Mouse (Mus musculus) macrophage (primary cell): Measurements from ENCODE around the gene Shcbp1l. TPM values are rescaled to one million over a fixed set of nuclear protein-coding genes. Genes with fewer than 3 reads are reported as not detected.

ENCODE experiments used
- H3K27ac ChIP-seq: fragments of 350-480 bp; formaldehyde crosslinking; 2 replicates; pipeline ENCODE4 v1.9.0; 2021
- H3K36me3 ChIP-seq: fragments of 350-480 bp; formaldehyde crosslinking; 2 replicates; pipeline ENCODE4 v1.9.0; 2021; ENCODE audit errors: inconsistent target
- H3K4me3 ChIP-seq: fragments of 350-480 bp; formaldehyde crosslinking; 2 replicates; pipeline ENCODE4 v1.9.0; 2021; ENCODE audit errors: inconsistent target
- H3K79me2 ChIP-seq: fragments of 350-480 bp; formaldehyde crosslinking; 2 replicates; pipeline ENCODE4 v1.9.0; 2021; ENCODE audit errors: inconsistent target
- WGBS: methylation state at CpG from one replicate; pipeline ENCODE4 v1.1.7; 2026; ENCODE audit warnings: inconsistent platforms; ENCODE audit not compliant: missing documents; 5-methylcytosine and 5-hydroxymethylcytosine counted together
- polyA plus RNA-seq: library from polyadenylated mRNA; stranded (reverse); fragments of 250-400 nt; gene quantifications from 3 replicates; pipeline ENCODE4 v1.2.4, GENCODE M21; 2018; ENCODE audit warnings: inconsistent platforms

Shcbp1l gene
- polyA plus RNA-seq, 1 experiment from 2014 or later: 0.63 TPM

DNA sequence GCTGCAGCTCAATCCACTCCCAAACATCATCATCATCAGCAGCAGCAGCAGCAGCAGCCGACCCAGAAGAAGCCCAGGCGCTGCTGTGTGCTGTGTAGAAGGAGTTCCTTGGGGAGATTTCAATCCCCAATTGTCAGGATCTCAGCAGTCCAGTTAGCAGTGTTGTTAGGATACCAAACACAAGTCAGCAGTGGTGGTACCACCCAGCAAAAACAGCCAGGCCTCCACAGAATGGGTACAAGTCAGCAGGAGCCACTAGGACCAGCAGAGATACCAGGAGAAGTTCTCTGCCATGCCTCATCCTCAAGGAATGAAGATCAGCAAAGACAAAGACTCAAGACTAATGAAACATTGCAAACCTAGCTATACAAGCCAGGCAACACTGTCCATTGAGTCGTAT is 16.7 kb downstream of the Shcbp1l start:
- no peaks in the 10 kb centered on the region for H3K36me3 ChIP-seq
- no peak overlapping the region for H3K4me3 ChIP-seq
- WGBS: 100% methylated on average over 3 of the region's 3 CpGs
- H3K27ac ChIP-seq: no peak overlapping the region
- no peaks in the 10 kb centered on the region for H3K79me2 ChIP-seq

DNA sequence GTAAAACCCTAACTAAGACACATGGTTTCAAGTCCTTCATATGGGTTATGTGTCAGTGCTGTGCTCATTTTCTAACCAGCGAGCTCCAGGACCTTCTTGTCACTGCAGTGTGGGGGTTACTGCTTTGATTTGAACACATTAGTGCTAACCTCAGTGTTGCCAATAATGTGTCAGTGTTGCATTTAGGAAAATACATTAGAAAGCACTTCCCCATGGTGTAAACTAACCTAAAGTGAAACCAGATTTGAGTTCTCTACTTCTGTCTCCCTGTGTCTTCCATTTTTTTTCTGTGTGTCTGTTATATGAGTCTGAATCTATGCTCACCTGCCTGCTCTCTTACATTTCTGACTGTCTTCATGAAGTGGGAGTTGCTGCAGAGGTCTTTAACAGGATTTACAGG is 18.1 kb downstream of the Shcbp1l start:
- H3K27ac ChIP-seq: no peak overlapping the region
- H3K79me2 ChIP-seq: no peaks in the 10 kb centered on the region
- H3K36me3 ChIP-seq: no peaks in the 10 kb centered on the region
- H3K4me3 ChIP-seq: no peak overlapping the region
- 100% methylated on average over 1 of the region's 1 CpGs for WGBS

DNA sequence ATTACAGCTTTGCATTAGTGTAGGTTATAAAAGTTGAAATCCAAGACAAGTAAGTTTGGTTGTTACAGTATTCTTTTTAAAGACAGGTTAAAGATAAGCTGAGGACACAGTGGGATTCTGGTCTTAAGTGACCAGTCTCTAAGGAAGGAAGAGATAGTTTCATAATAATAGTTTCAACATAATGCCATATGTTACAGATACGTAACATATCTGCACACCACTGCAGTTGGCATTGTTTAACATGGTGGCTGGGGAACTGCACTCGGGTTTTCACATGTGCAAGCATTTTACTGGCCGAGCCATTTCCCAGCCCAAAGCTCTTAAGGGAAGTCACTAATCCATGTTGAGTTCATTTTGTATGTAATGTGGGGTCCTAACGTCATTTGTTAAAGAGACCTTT is 18.7 kb downstream of the Shcbp1l start:
- WGBS: 69% methylated on average over 4 of the region's 4 CpGs

DNA sequence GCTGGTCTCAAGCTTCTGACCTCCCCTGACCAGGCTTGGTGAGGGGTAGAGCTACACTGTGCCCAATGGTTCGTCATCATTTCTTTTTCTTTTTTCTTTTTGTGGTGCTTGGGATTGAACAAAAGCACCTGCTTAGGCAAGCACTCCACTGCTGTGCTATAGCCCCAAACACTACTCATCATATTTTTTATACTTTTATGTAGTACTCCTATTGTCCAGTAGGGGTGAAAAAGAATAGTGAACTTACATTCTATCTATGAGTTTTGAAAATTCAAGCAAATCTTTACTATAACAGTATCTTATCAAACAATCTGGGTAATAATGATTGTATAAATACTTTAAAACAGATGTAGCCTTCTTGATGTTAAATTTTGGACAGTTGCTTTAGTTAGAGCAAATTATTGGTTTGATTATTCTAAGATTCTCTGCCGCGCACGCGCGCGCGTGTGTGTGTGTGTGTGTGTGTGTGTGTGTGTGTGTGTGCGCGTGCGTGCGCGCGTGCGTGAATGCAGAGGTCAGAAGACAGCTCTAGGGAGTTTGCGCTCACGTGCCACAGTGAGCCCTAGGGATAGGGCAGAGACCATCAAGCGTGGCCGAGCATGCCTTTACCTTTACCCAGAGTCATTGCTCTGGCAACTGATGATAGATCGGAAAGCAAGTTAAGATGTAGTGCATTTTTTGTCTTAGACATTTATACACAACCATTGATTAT is 21.3 kb downstream of the Shcbp1l start:
- no peaks in the 10 kb centered on the region for H3K36me3 ChIP-seq
- 99% methylated on average over 17 of the region's 20 CpGs for WGBS

More for the DNA sequence above, 18.7 kb downstream of the Shcbp1l start:
- no peak overlapping the region for H3K4me3 ChIP-seq
- H3K79me2 ChIP-seq: no peaks in the 10 kb centered on the region
- H3K36me3 ChIP-seq: no peaks in the 10 kb centered on the region
- no peak overlapping the region for H3K27ac ChIP-seq

DNA sequence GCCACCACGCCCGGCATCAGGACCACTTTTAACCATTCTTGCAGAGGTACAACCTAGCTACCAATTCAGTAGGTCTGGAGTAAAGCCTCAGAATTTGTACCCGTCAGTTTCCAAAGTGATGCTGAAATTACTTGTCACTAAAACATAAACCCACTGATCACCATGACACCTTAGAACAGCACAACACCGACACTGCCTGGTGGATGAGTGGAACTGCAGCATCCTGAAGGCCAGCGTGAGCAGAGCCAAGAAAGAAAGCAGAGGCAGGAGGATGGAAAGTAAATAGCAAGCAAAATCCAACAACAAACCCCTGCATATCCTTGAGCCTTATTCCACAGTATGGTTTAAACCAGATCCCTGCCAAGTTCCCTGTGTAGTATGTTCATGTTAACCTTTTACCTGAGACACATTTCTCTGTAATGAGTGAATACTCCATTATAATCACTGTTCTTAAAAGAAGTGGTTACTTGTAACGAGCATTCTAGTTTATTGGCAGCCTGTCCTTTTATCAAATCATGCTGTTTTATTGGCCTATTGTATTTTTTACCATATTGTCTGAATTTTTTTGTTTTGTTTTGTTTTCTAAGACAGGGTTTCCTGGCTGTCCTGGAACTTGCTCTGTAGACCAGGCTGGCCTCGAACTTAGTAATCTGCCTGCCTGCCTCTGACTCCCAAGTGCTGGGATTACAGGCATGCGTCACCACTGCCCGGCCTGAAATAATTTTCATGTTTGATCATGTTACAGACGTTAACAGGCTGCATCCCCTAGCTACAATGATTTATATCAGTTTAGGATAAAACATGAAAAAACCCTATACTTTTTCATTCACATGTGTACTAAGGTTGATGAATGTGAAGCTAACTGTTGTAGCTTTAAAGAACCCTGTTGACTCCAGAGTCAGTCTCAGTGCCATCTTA is 26.5 kb downstream of the Shcbp1l start:
- 83% methylated on average over 9 of the region's 10 CpGs for WGBS
- Histone ChIP-seq H3K27ac (no peak overlapping the region), H3K79me2 (no peaks in the 10 kb centered on the region), H3K4me3 (no peak overlapping the region), H3K36me3 (peaks cover 19% of the 10 kb centered on the region)

More for the DNA sequence above, 21.3 kb downstream of the Shcbp1l start:
- no peak overlapping the region for H3K27ac ChIP-seq
- H3K79me2 ChIP-seq: no peaks in the 10 kb centered on the region
- no peak overlapping the region for H3K4me3 ChIP-seq

DNA sequence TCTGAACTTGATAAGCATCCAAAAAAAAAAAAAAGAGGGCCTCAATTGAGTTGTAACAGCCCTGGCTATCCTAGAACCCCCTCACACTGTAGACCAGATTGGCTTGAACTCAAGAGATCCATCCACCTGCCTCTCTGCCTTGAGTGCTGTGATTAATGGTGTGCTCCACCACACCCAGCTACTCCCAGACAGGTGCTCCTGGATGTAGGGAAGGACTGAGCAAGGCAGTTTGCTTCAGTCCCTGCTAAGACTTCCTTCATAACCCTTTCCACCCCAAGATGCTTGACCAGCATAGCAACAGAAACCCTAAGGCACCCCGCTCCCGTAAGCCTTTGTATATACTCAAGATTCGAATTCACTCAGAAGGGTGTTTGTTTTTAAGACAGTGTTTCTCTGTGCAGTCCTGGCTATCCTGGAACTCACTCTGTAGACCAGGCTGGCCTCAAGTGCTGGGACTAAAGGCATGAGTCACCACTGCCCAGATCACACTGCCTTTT is 28.2 kb downstream of the Shcbp1l start:
- 100% methylated on average over 3 of the region's 3 CpGs for WGBS
- Histone ChIP-seq H3K27ac (no peak overlapping the region), H3K4me3 (no peak overlapping the region), H3K79me2 (no peaks in the 10 kb centered on the region), H3K36me3 (peaks cover 35% of the 10 kb centered on the region)

DNA sequence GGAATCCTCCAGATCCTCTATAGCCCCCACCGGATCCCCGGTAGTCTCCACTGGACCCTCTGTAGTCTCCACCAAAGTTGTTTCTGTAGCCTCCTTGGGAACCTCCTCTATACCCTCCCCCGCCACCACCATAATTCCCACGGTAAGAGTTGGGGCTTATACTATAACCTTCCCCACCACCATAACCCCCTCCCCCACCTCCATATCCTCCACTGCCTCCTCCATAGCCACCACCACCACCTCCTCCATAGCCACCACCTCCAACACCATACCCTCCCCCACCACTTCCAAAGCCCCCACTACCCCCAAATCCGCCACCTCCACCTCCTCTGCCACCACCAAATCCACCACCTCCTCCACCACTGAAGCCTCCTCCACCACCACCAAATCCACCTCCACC is 31.2 kb downstream of the Shcbp1l start:
- peaks cover 64% of the 10 kb centered on the region for H3K36me3 ChIP-seq
- H3K4me3 ChIP-seq: no peak overlapping the region
- 92% methylated on average over 3 of the region's 5 CpGs for WGBS
- H3K79me2 ChIP-seq: peaks cover 23% of the 10 kb centered on the region; the same call in 1 of the 2 replicates
- no peak overlapping the region for H3K27ac ChIP-seq

DNA sequence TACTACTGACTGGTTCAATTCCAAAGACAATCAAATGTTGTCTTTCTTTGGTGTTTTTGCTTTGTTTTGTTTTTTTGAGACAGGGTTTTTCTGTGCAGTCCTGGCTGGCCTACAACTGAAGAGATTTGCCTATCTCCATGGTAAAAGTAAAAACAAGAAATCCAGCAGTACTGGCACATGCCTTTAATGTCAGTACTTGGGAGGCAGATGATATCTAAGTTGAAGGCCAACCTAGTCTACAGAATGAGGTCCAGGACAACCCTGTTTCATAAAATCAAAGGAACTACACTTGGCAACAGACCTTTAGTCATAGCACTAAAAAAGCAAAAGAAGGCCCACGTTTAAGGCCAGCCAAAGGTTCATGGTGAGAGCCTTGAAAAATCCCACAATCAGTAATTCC is 36.8 kb downstream of the Shcbp1l start:
- Histone ChIP-seq H3K4me3 (no peak overlapping the region), H3K27ac (no peak overlapping the region), H3K36me3 (peaks cover 97% of the 10 kb centered on the region), H3K79me2 (peaks cover 79% of the 10 kb centered on the region)
- 75% methylated on average over 1 of the region's 1 CpGs for WGBS

DNA sequence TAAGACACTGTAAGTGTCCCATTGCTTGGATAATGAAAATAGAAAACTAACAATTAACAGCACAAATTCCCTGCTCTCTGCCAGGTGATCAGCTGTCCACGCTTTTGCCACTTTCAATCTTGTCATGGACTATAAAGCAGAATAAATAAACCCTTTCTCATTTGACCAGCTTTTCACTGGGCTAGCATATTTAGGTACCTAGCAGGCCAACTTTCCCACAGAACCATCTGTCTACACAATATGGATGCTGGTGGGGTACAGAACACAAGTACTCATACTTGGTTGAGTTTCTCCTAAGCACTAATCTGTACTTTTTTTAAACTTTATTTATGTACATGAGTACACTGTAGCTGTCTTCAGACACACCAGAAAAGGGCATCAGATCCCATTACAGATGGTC is 54.3 kb downstream of the Shcbp1l start:
- peaks cover 89% of the 10 kb centered on the region for H3K36me3 ChIP-seq
- no peak overlapping the region for H3K27ac ChIP-seq
- 100% methylated on average over 1 of the region's 1 CpGs for WGBS
- no peak overlapping the region for H3K4me3 ChIP-seq
- H3K79me2 ChIP-seq: peaks cover 100% of the 10 kb centered on the region

DNA sequence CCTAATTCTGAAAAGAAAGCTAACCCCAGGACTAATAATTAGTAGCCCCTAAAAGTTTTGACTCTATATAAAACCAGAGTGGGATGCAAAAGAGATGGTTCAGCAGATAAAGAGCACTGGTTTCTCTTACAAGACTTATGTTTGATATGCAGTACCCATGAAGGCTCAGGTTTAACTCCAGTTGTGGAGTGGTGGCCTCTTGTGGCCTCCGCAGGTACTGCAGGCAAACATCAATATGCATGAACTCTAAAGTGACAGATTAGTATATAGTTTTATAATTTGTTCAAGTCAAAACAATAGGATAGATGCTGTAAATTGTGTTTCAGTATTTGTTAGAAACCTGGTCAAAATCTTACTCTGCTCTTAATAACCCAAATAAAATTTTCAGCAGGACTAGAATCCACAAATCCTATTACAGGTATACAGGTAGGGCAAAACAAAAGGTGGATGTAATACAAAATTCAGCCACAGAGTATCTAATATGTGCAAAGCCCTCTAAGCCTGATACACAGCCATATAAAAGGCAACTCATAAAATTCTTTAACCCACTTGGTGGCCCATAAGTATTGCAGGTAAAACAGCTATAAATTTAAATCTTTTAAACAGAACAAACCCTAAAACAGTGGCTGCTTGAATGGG is 55.5 kb downstream of the Shcbp1l start:
- Histone ChIP-seq H3K4me3 (no peak overlapping the region), H3K27ac (no peak overlapping the region), H3K36me3 (peaks cover 77% of the 10 kb centered on the region), H3K79me2 (peaks cover 100% of the 10 kb centered on the region)
- WGBS: 57% methylated on average over 1 of the region's 1 CpGs

DNA sequence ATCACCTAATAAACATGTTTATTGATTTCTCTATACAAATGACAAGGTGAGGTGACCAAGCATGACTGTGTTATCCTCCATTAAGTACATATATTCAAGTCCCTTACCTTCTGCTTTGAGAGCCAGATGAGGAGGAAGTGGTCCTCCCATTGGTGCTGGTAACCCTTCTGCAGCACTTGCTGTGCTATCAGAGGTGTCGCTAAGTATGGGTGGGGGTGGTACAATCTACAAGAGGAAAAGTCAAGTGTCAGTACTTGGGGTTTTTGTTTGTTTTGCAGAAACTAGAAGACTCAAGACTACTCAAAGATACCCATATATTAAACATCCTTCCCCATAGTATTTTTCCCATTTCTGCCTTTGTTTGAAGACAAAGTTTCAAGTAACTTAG is 56.1 kb downstream of the Shcbp1l start:
- 75% methylated on average over 1 of the region's 1 CpGs for WGBS
- no peak overlapping the region for H3K4me3 ChIP-seq
- no peak overlapping the region for H3K27ac ChIP-seq
- peaks cover 72% of the 10 kb centered on the region for H3K36me3 ChIP-seq
- peaks cover 100% of the 10 kb centered on the region for H3K79me2 ChIP-seq

DNA sequence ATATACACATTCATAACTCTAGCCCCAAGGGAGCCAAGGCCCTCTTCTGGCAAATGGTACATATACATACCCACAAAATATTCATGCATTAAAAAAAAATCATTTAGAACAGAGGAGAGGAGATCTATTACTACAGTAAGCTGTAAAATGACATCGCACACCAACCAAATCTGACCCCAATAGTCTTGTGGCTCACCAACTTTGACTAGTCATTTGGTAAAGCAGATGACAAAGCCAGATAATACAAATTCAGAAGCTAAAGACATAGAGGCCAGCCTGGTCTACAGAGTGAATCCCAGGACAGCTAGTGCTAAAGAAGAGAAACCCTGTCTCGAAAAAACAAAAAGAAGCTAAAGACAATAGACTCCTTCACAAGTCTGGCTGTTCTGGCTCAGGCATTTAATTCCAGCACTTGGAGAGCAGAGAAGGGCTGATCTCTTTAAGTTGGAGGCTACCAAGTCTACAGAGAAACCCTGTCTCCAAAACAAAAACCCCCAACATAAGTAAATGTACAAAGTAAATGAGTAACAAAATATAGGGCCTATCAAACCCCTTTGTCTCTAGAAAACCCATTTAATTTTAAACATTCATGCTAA is 60.3 kb downstream of the Shcbp1l start:
- 4% methylated on average over 2 of the region's 2 CpGs for WGBS
- peaks cover 30% of the 10 kb centered on the region; the same call in 1 of the 2 replicates for H3K36me3 ChIP-seq
- H3K79me2 ChIP-seq: peaks cover 72% of the 10 kb centered on the region
- no peak overlapping the region for H3K27ac ChIP-seq
- peak overlapping the region; percentile 87 for H3K4me3 ChIP-seq

DNA sequence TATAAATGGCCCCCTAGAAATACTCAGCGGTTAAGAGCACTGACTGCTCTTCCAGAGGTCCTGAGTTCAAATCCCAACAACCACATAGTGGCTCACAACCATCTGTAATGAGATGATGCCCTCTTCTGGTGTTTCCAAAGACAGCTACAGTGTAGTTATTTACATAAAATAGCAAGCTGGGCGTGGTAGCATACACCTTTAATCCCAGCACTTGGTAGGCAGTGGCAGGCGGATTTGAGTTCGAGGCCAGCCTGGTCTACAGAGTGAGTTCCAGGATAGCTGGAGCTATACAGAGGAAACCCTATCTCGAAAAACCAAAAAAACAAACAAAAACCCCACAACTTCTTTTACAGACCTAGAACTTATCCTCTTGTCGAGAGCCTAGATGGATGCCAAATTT is 61.2 kb downstream of the Shcbp1l start:
- peak overlapping the region; percentile 69 for H3K27ac ChIP-seq
- H3K4me3 ChIP-seq: peak overlapping the region; percentile 87
- H3K79me2 ChIP-seq: peaks cover 64% of the 10 kb centered on the region
- H3K36me3 ChIP-seq: peaks cover 23% of the 10 kb centered on the region; the same call in 1 of the 2 replicates
- 10% methylated on average over 4 of the region's 6 CpGs for WGBS

DNA sequence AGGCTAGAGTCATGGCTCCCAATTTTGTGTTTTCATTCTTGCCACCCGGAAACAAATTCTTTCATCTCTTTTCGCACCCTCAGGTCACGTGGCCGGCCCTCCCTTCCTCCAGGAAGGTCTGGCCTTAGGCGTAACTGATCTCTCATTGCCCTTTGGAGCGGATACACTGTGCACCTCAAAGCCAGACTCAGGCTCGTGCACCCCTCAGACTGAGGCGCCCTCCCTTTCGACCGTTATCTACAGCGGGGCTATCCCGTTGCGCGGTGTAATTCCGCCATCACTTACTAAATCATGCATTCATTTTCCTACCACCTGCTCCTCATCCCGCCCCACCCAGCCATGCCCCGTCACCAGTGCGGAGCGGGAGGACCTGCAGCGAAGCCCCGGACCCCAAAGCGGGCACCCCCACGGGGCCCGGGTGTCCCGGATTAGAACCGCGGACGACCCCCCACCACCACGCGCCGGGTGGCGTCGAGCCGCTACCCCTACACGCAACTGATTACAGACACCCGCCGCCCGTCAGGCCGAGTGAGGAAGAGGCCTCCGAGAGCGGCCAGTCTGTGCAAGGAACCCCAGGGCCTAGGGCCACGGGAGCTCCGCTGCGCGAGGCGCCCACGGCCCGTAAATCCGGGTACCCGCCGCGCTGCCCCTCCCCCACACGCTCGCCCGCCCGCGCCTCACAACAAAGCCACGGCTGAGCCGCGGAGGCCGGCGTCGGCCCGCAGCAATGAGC is 62.0 kb downstream of the Shcbp1l start:
- peak overlapping the region; percentile 87 for H3K4me3 ChIP-seq
- WGBS: 2% methylated on average over 52 of the region's 64 CpGs
- H3K79me2 ChIP-seq: peaks cover 55% of the 10 kb centered on the region
- H3K27ac ChIP-seq: peak overlapping the region; percentile 76
- H3K36me3 ChIP-seq: peaks cover 15% of the 10 kb centered on the region; the same call in 1 of the 2 replicates
